Mouse (Mus musculus): ENCODE measurements around the gene Cfap77.

The Cfap77 gene

GRCm38 (mm10) chr2:28994014-28994413, 60.9 kb downstream of the Cfap77 start:
- DNase-seq = no peak

GRCm38 (mm10) chr2:28988781-28989180, 66.1 kb downstream of the Cfap77 start:
- no peak for DNase-seq

- no peak for DNase-seq
These were observed 74.6 kb downstream of the Cfap77 start for GRCm38 (mm10) chr2:28980080-28980910.

GRCm38 (mm10) chr2:28978461-28978860, 76.4 kb downstream of the Cfap77 start:
- no peak for DNase-seq

GRCm38 (mm10) chr2:28976635-28977034, 78.2 kb downstream of the Cfap77 start:
- DNase-seq = peak; percentile 87 to 93

GRCm38 (mm10) chr2:28975604-28976003, 79.3 kb downstream of the Cfap77 start:
- no peak for DNase-seq

- no peak for DNase-seq
These were observed 80.3 kb downstream of the Cfap77 start for GRCm38 (mm10) chr2:28974520-28974919.

GRCm38 (mm10) chr2:28973832-28974450, 80.9 kb downstream of the Cfap77 start:
- peak; percentile 35 to 56 for DNase-seq

- no peak for DNase-seq
These were observed 84.4 kb downstream of the Cfap77 start for GRCm38 (mm10) chr2:28970424-28970823.

- DNase-seq = no peak
These were observed 86.6 kb downstream of the Cfap77 start for GRCm38 (mm10) chr2:28968278-28968677.

GRCm38 (mm10) chr2:28966151-28966795, 88.6 kb downstream of the Cfap77 start:
- no peak for DNase-seq

GRCm38 (mm10) chr2:28963565-28963964, 91.3 kb downstream of the Cfap77 start:
- DNase-seq = no peak

- DNase-seq = no peak
These were observed 93.2 kb downstream of the Cfap77 start for GRCm38 (mm10) chr2:28961636-28962035.

GRCm38 (mm10) chr2:28961024-28961585, 93.8 kb downstream of the Cfap77 start:
- DNase-seq = no peak

GRCm38 (mm10) chr2:28956874-28957273, 98.0 kb downstream of the Cfap77 start:
- DNase-seq = no peak

- DNase-seq = no peak
These were observed 100.3 kb downstream of the Cfap77 start for GRCm38 (mm10) chr2:28954595-28954994.

- no peak for DNase-seq
These were observed 101.9 kb downstream of the Cfap77 start for GRCm38 (mm10) chr2:28952981-28953380.

- no peak for DNase-seq
These were observed 108.6 kb downstream of the Cfap77 start for GRCm38 (mm10) chr2:28946312-28946711.

- DNase-seq = no peak
These were observed 109.5 kb downstream of the Cfap77 start for GRCm38 (mm10) chr2:28945388-28945787.

GRCm38 (mm10) chr2:28943666-28944516, 111.0 kb downstream of the Cfap77 start:
- no peak for DNase-seq

GRCm38 (mm10) chr2:28938997-28939396, 115.9 kb downstream of the Cfap77 start:
- no peak for DNase-seq

GRCm38 (mm10) chr2:28930571-28930970, 124.3 kb downstream of the Cfap77 start:
- no peak for DNase-seq
